11 mouse cellular contexts compared by ENCODE assay signal in the genomic region with DNA sequence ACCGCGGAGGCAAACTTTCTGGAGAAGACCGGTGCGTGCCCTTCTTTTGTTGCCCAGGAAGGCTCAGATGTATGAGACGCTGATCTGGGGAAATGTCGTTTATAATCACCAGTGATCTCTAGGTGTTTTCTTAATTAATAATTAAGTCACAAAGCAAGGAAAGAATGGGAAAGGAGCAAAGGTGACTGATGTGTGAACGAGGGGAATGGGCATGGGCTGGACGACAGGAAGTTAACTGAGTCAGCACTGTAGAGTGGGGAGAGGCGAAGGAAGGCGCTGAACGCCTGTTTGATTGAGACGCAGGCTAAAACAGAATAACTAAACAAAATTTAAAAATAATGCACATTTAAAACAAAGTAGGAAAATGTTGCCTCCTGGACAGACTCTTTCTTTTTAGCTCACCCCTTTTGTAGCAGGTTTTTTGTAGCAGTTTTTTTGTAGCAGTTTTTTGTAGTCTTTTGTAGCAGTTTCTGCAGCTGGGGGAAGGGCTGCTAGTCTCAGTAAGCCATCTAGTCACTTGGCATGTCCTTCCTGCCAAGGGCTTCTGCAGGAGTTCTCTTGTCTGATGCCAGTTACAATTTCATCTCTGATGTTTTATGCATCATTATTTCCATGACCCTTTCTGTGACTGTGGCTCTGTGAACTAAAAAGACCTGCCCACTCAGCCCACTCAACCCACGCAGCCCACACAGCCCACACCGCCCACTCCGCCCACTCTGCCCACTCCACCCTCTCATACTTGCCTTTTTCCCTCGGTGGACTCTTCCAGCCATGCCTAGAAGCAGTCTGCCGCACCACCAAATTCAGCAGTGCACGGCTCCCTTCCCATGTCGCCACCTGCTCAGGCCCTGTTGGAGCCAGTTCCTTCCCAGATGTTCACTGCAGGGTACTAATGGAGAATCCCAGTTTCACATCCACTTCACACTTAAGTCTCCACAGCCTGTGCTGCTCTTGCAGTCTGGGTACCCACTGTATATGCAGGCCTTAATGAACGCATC.
DNase-seq lines count a peak whose midpoint lies in the region; ATAC-seq lines count a peak whose summit lies in the region.
"Had no signal": no experiment of that assay in that cellular context is flagged by ENCODE, and none has a peak within 500 bp of the region (broad histone marks: within the 10 kb centered on the region; RNA-seq: fewer than 3 reads in every experiment).

No protein-coding gene starts in this region.

- no peaks in the 10 kb centered on the region for H3K27me3 ChIP-seq in midbrain, embryonic 13.5 days

- H3K9ac ChIP-seq in midbrain, embryonic 13.5 days (replicated peaks): no peak overlapping the region
- H3K9ac ChIP-seq: lung, embryonic 14.5 days had no signal

- WGBS in midbrain, embryonic 13.5 days: 73% methylated on average over 20 of the region's 20 CpGs

- no peak overlapping the region for H3K4me3 ChIP-seq in midbrain, embryonic 13.5 days (replicated peaks)
- H3K4me3 ChIP-seq: heart, embryonic 10.5 days; myocyte had no signal

- H3K4me2 ChIP-seq in midbrain, embryonic 13.5 days (replicated peaks): no peak overlapping the region
- H3K4me2 ChIP-seq: lung, embryonic 14.5 days had no signal

- DNase-seq in gastrocnemius, postnatal 14 days: peak; percentile 5
- DNase-seq in gastrocnemius, postnatal 4 days (ENCODE audit: low spot score in 2 of 2): no peak
- DNase-seq in kidney, adult 8-10 months: peak; percentile 44 to 47
- no peak for DNase-seq in spleen, postnatal 14 days (ENCODE audit: low spot score in 2 of 2)
- DNase-seq: lung, embryonic 14.5 days; thymus, postnatal 36 days had no signal

- 0 out of 2 replicates have a peak, but pooled peaks have one; percentile 22 for ATAC-seq in common myeloid progenitor, adult 5-6 weeks (replicated peaks; ENCODE audit: low read depth, poor library complexity, severe bottlenecking)
- peak; percentile 55 for ATAC-seq in midbrain, embryonic 13.5 days
- ATAC-seq in megakaryocyte, adult 5-6 weeks (ENCODE audit: poor library complexity, severe bottlenecking): no peak

- intact Hi-C loops in gastrocnemius, postnatal 14 days (cut with DNase I; ENCODE audit: low total_unique reads): no loop called here

- H3K4me1 ChIP-seq in midbrain, embryonic 13.5 days (replicated peaks): peaks cover 22% of the 10 kb centered on the region

- no peak overlapping the region for H3K27ac ChIP-seq in midbrain, embryonic 13.5 days
- H3K27ac ChIP-seq: heart, embryonic 10.5 days had no signal

- no peaks in the 10 kb centered on the region for H3K36me3 ChIP-seq in midbrain, embryonic 13.5 days
- H3K36me3 ChIP-seq: heart, embryonic 10.5 days had no signal

- no peaks in the 10 kb centered on the region for H3K9me3 ChIP-seq in midbrain, embryonic 13.5 days
- H3K9me3 ChIP-seq: heart, embryonic 10.5 days had no signal

Comparison
In these comparisons a context has a peak if more than half of its experiments do, and no peak if none do; other contexts are left out.
1. DNase-seq: peak in gastrocnemius, postnatal 14 days (single experiment) and kidney, adult 8-10 months (2 of 2); none in gastrocnemius, postnatal 4 days (0 of 2) and spleen, postnatal 14 days (0 of 2).